Mouse (Mus musculus): ENCODE measurements around the gene Flii.

Flii gene

DNA sequence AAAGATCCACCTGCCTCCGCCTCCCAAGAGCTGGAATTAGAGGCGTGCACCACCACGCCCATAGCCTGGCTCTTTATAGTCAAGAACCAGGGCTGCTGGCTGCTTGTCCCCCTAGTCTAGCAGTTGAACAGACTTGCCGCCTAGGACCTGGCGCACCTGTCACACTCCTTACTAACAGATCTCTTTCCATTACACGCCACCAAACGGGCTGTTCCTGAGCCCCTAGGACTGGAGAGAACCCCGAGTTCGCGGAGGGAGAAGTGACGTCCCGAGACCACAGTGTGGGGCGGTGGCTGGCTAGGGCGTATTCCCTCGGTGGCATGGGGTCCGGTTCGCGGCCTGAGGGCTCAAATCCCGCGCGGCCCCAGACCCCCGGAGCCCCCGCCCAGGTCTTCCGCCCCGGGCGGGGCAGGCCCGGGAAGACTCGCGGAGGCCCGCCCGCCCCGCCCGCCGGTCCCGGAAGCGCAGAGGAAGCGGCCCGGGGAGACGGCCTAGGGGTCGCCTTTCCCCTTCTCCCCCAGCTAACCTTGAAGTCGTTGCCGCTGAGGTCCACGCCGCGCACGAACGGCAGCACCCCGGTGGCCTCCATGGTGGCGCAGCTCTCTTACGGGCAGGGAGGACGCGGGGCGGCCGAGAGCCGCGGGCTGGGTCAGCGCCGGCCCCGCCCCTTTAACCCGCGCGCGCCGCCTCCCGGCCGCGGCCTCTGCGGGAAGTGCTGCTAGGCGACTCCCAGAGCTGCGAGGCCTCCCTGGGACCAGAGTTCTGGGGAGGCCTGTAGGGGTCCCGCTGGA, at the start of gene Flii:
Gene Flii (minus strand): TSS at position 663 of the 791 bp plus-strand sequence.
- peak; percentile 88 for DNase-seq

GRCm38 (mm10) chr11:60776107-60776828, 49.2 kb upstream of the Flii start:
- DNase-seq: no peak

DNA sequence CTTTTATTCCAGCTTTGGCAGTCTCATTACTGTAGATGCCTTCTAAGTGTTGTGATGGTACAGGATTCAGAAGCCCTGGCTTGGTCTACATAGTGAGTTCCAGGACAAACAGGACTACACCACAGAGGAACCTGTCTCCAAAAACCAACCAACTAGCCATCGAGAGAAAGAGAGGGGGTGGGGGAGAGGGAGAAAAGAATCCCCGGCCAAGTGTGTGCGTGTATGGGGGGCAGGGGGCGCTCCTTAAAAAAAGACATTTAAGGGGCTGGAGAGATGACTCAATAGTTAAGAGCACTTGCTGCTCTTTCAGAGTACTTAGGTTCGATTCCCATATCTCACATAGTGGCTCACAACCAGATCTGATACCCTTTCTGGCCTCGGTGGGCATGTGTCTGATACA, 48.5 kb upstream of the Flii start:
- DNase-seq: no peak

DNA sequence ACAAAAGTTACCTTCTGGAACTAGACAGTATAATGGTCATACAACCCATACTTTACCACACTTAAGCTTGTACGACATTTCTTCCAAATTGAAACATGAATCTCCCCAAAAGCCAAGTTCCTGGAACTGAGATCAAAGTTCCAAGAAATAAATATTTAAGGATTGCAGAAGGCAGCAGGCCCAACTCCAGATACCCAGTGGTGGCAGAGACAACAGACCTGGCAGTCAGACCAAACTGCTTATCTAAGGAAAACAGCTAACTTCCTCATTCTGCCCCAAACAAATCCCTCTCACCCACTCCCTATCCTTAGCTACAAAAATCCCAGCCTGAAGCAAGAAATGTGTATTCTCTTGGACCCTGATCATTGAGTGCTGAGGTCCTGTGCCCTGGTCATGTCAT, 47.8 kb upstream of the Flii start:
- no peak for DNase-seq

DNA sequence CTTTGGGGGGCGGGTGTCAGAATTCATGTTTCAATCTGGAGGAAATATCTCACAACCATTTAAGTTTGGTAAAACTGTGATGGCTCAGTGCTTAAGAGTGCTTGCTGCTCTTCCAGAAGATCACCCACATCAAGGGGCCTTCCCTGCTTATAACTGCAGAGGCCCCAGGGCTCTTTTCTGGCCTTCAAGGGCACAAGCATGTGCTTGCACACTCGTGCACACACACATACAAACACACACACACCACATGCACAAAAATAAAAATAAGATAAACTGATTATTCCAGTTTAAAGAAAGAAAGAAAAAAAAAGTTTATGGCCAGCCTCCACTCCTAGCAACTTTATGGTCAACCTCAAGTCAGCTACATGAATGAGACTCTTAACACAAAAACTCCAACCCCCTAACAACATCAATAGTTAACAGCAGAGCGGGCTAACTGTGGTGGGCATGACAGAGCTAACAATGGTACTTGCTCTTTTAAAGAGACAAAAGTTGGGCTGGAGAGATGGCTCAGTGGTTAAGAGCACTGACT, 47.2 kb upstream of the Flii start:
- DNase-seq: no peak

GRCm38 (mm10) chr11:60772161-60772560, 45.1 kb upstream of the Flii start:
- DNase-seq: no peak

GRCm38 (mm10) chr11:60770776-60771175, 43.7 kb upstream of the Flii start:
- no peak for DNase-seq

DNA sequence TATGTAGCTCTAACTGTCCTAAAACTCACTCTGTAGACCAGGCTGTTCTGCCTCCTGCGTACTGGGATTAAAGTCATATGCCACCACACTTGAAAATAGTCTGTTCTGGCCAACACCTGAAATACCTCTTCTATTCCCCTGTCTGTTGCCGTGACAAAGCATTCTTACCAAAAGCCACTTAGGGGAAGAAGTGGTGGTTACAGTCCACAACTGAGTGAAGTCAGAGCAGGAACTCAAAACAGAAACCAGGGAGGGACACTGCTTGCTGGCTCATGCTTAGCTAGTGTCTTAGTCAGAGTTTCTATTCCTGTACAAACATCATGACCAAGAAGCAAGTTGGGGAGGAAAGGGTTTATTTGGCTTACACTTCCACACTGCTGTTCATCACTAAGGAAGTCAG, 42.3 kb upstream of the Flii start:
- DNase-seq: no peak

DNA sequence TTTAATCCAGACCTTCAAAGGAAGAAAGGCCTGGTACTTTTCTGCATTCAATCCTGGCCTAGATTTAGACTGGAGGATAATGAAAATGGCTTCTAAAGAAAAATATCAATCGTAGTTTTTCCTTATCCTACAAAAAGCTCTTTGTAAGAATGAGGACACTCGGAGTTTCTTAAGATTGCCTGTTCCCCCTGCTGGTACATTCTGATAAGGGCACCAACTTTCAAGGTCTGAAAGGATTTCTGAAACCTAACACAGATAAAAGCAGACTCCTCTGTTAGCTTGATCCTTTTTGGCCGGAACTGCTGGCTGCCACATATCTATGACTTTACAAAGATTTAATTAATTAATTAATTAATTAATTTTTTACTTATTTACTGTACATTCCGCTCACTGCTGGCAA, 39.9 kb upstream of the Flii start:
- no peak for DNase-seq

- DNase-seq: no peak
These were observed 34.6 kb upstream of the Flii start for GRCm38 (mm10) chr11:60761681-60762080.

DNA sequence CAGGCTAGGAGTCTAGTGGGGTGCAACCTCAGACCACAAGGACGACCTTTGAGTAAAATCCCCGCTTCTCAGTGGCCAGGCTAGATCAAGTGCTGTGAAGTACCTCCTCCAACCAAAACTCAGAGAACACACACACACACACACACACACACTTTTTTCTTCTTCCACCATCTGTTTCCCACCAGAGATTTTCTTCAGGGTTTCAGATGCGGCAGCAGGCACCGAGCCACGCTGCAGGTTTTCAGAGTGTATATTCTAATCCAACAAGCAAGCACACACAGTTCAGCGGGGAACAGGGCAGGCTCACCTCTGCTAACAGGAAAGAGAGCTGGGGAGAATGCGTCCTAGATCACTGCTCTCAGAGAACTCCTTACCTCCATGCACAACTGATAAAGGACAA, 28.5 kb upstream of the Flii start:
- no peak for DNase-seq

DNA sequence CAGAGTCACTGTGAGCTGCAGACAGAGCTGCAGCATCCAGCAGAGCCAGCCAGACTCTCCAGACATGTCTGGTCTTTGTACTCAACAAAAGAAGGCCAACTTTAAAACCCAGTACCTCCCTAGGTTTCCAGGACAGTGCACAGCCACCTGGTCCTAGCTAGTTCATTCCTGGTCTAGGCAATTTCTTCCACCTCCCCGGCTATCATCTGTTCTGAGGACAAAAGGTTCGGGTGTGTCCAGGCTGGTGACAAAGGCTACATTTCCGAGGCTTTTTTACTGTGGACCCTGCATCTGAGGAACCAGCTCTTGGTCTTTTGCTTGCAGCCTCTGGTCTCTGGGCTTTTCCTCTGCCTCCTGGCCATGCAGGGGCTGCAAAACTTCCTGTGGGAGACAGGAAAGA, 13.3 kb upstream of the Flii start:
- no peak for DNase-seq

- DNase-seq: no peak
These were observed 10.4 kb upstream of the Flii start for GRCm38 (mm10) chr11:60737450-60737849.

- no peak for DNase-seq
These were observed 9.4 kb upstream of the Flii start for GRCm38 (mm10) chr11:60736491-60736890.

- DNase-seq: no peak
These were observed 8.1 kb upstream of the Flii start for GRCm38 (mm10) chr11:60735191-60735590.

- DNase-seq: no peak
These were observed 7.1 kb upstream of the Flii start for GRCm38 (mm10) chr11:60734206-60734605.

GRCm38 (mm10) chr11:60731251-60731650, 4.2 kb upstream of the Flii start:
- no peak for DNase-seq

DNA sequence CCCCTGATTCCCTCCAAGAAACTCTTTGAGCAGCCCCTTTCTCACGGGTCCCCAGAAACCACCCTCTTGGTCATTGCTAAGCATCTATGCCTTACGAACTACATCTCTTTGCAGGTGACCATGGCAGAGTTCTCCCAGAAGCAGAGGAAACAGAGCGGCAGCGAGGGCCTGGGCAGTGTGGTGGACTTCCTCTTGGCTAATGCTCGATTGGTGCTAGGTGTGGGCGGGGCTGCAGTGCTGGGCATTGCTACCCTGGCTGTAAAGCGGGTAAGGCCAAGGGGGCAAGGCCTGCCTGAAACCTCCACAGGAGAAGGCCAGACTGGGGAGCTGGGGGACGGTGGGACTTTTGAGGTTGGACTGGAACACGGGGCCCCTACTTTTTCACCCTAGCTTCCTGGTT, 3.1 kb upstream of the Flii start:
- DNase-seq: no peak

GRCm38 (mm10) chr11:60729217-60729641, 2.2 kb upstream of the Flii start:
- peak; percentile 20 for DNase-seq

DNA sequence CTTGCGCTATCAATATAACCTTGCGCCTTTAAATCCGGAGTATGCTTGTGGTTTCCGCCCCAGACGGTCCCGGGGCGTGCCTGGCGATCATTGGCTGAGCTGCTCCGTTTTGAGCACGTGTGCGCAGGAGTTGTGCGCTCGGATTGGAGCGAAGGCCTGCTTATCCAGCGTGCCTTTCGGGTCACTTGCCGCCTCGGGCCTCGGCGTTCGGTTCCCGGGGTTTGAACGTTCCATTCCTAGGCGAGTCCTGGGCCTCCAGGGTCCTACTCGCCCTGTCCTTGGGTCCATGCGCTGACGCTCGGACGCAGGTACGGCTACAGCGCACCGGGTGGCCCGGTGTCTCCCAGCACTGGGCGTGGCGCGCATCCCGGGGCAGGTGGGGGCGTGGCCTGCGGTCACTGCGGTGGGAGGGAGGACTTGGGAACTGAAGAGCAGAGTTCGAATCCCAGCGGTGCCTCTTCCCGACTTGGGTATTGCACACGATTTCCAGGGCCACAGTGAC, 1.2 kb upstream of the Flii start, which contains the start of gene Mief2:
Gene Mief2 (plus strand): TSS at position 139 of the 502 bp plus-strand sequence.
- peak; percentile 96 for DNase-seq

GRCm38 (mm10) chr11:60727392-60728140, 503 bp upstream of the Flii start:
- no peak for DNase-seq

- DNase-seq: no peak
These were observed 7.8 kb downstream of the Flii start for GRCm38 (mm10) chr11:60719263-60719662.

- no peak for DNase-seq
These were observed 11.2 kb downstream of the Flii start for GRCm38 (mm10) chr11:60715833-60716232.
